8 mouse cellular contexts compared by ENCODE assay signal in the genomic region with DNA sequence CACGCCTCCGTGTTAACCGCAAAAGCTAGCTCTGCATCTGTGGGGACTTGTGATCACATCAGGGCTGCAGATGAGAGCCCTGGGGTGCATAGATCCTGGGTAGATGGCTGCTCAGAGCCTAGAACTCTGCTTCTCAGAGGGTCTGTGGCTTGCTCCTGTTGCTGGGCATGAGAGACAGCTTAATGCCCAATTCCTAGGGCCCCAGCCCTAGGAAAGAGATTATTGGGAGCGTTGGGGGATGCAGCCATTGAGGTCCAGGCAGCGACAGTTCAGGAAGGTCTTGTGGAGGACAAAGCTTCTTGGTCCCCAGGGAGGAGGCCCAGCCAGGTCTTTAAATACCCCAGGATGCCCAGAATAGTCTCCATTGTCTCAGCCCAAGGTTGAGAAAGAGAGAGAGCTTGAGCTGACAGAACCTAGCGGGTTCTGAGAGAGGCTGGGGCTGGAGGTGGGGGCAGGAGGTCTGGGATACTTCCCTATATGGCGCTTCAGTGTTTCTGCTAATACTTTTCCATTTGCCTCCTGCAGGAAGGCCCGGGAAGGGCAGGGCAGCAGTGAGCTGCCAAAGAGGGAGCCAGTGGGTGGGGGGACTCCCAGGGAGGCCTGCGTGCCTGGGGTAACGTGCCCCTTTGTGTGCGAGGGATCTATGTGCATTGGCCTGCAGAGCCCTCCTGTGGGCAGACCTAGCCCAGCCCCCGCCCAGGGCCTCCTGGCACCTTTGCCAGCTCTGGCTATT. TPM values are rescaled to one million over a fixed set of nuclear protein-coding genes. Genes with fewer than 3 reads are reported as not detected.
A peak's percentile ranks its signal among the peaks of the same experiment; 100 is the strongest.
DNase-seq lines count a peak whose midpoint lies in the region; ATAC-seq lines count a peak whose summit lies in the region.

No protein-coding gene starts in this region.

- no peak overlapping the region for H3K9ac ChIP-seq in midbrain, embryonic 16.5 days (ENCODE audit: low read depth, low read length)
- no peak overlapping the region for H3K9ac ChIP-seq in embryonic facial prominence, embryonic 15.5 days
- peak overlapping the region; percentile 69 for H3K9ac ChIP-seq in heart, embryonic 16.5 days (ENCODE audit: low read length)

- peak; percentile 55 for DNase-seq in midbrain, embryonic 10.5 days (ENCODE audit: low spot score)
- DNase-seq in kidney, postnatal 36 days = peak; percentile 74 to 76
- DNase-seq in ovary, postnatal 14 days (ENCODE audit: low spot score) = peak; percentile 52
- DNase-seq in B cell, adult 2 months = no peak
- DNase-seq in left cerebral cortex, adult 9 months (ENCODE audit: low spot score in 2 of 2) = no peak

- H3K4me2 ChIP-seq in midbrain, embryonic 16.5 days (ENCODE audit: low read length) = no peak overlapping the region
- peak overlapping the region; percentile 21 for H3K4me2 ChIP-seq in embryonic facial prominence, embryonic 15.5 days (replicated peaks)
- H3K4me2 ChIP-seq in heart, embryonic 16.5 days (ENCODE audit: low read depth, low read length) = peak overlapping the region; percentile 49

- H3K27ac ChIP-seq in midbrain, embryonic 10.5 days (replicated peaks) = peak overlapping the region; percentile 77
- H3K27ac ChIP-seq in midbrain, embryonic 16.5 days (ENCODE audit: low read length) = no peak overlapping the region
- peak overlapping the region; percentile 91 for H3K27ac ChIP-seq in embryonic facial prominence, embryonic 15.5 days (replicated peaks)
- peak overlapping the region; percentile 100 for H3K27ac ChIP-seq in heart, embryonic 16.5 days (ENCODE audit: low read length)

- H3K27me3 ChIP-seq in midbrain, embryonic 10.5 days (ENCODE audit: low read depth, poor library complexity, severe bottlenecking) = no peaks in the 10 kb centered on the region
- no peaks in the 10 kb centered on the region for H3K27me3 ChIP-seq in midbrain, embryonic 16.5 days (ENCODE audit: control insufficient read depth, insufficient read depth, low read depth, low read length)
- no peaks in the 10 kb centered on the region for H3K27me3 ChIP-seq in embryonic facial prominence, embryonic 15.5 days
- no peaks in the 10 kb centered on the region for H3K27me3 ChIP-seq in heart, embryonic 16.5 days (ENCODE audit: control insufficient read depth, insufficient read depth, low read length)

- H3K4me1 ChIP-seq in midbrain, embryonic 10.5 days = peaks cover 66% of the 10 kb centered on the region
- H3K4me1 ChIP-seq in midbrain, embryonic 16.5 days (ENCODE audit: control insufficient read depth, insufficient read depth, low read length) = peaks cover 9% of the 10 kb centered on the region; the same call in 1 of the 2 replicates
- peaks cover 74% of the 10 kb centered on the region for H3K4me1 ChIP-seq in embryonic facial prominence, embryonic 15.5 days
- peaks cover 79% of the 10 kb centered on the region for H3K4me1 ChIP-seq in heart, embryonic 16.5 days (ENCODE audit: control insufficient read depth, insufficient read depth, low read length)

- no peak for ATAC-seq in midbrain, embryonic 16.5 days
- ATAC-seq in embryonic facial prominence, embryonic 15.5 days (ENCODE audit: insufficient number of reproducible peaks, low FRiP score, low TSS enrichment, low read depth) = peak; percentile 84
- peak; percentile 88 for ATAC-seq in heart, embryonic 16.5 days (replicated peaks; ENCODE audit: extremely low read depth, insufficient read depth, low FRiP score)

- no peaks in the 10 kb centered on the region for H3K9me3 ChIP-seq in midbrain, embryonic 10.5 days (replicated peaks)
- no peaks in the 10 kb centered on the region for H3K9me3 ChIP-seq in midbrain, embryonic 16.5 days (replicated peaks; ENCODE audit: control insufficient read depth, low read length, poor library complexity, severe bottlenecking)
- no peaks in the 10 kb centered on the region for H3K9me3 ChIP-seq in embryonic facial prominence, embryonic 15.5 days (replicated peaks)
- H3K9me3 ChIP-seq in heart, embryonic 16.5 days (replicated peaks; ENCODE audit: control insufficient read depth, low read length) = no peaks in the 10 kb centered on the region

- WGBS in midbrain, embryonic 10.5 days = 9% methylated on average over 12 of the region's 12 CpGs
- WGBS in midbrain, embryonic 16.5 days = 12% methylated on average over 12 of the region's 12 CpGs
- 13% methylated on average over 12 of the region's 12 CpGs for WGBS in embryonic facial prominence, embryonic 15.5 days
- 7% methylated on average over 12 of the region's 12 CpGs for WGBS in heart, embryonic 16.5 days

- no peaks in the 10 kb centered on the region for H3K36me3 ChIP-seq in midbrain, embryonic 10.5 days
- no peaks in the 10 kb centered on the region for H3K36me3 ChIP-seq in midbrain, embryonic 16.5 days (ENCODE audit: control insufficient read depth, insufficient read depth, low read length)
- no peaks in the 10 kb centered on the region for H3K36me3 ChIP-seq in embryonic facial prominence, embryonic 15.5 days
- no peaks in the 10 kb centered on the region for H3K36me3 ChIP-seq in heart, embryonic 16.5 days (ENCODE audit: control insufficient read depth, insufficient read depth)

- H3K4me3 ChIP-seq in midbrain, embryonic 10.5 days = no peak overlapping the region
- H3K4me3 ChIP-seq in midbrain, embryonic 16.5 days (ENCODE audit: low read depth, low read length) = no peak overlapping the region
- H3K4me3 ChIP-seq in embryonic facial prominence, embryonic 15.5 days (replicated peaks) = no peak overlapping the region
- peak overlapping the region; percentile 20; the same call in 1 of the 2 replicates for H3K4me3 ChIP-seq in heart, embryonic 16.5 days (ENCODE audit: low read length)

RNA-seq across cellular contexts. Expression of gene Hspg2, which starts 20.2 kb away (rescaled TPM):
- polyA plus RNA-seq in midbrain, embryonic 10.5 days (2016; fragmentation: Nextera tagmentation; extraction: Ambion mirVana) = 11.6 and 15.3 TPM in 2 replicates
- 3.4 and 3.6 TPM in 2 replicates for polyA plus RNA-seq in midbrain, embryonic 16.5 days (2015; fragmentation: Nextera tagmentation; extraction: Ambion mirVana)
- 48.5 and 49.1 TPM in 2 replicates for polyA plus RNA-seq in embryonic facial prominence, embryonic 15.5 days (2015; fragmentation: Nextera tagmentation; extraction: Ambion mirVana)
- polyA plus RNA-seq in heart, embryonic 16.5 days (2015; fragmentation: Nextera tagmentation; extraction: Ambion mirVana) = 52.0 and 56.3 TPM in 2 replicates

RNA-seq across cellular contexts. Expression of gene 1700013G24Rik, which starts 35.7 kb away (rescaled TPM):
- not detected in 2 replicates for polyA plus RNA-seq in midbrain, embryonic 10.5 days (2016; fragmentation: Nextera tagmentation; extraction: Ambion mirVana)
- polyA plus RNA-seq in midbrain, embryonic 16.5 days (2015; fragmentation: Nextera tagmentation; extraction: Ambion mirVana) = not detected in 2 replicates
- not detected in 2 replicates for polyA plus RNA-seq in embryonic facial prominence, embryonic 15.5 days (2015; fragmentation: Nextera tagmentation; extraction: Ambion mirVana)
- not detected in 2 replicates for polyA plus RNA-seq in heart, embryonic 16.5 days (2015; fragmentation: Nextera tagmentation; extraction: Ambion mirVana)

RNA-seq across cellular contexts. Expression of gene Cela3b, which starts 58.4 kb away (rescaled TPM):
- polyA plus RNA-seq in midbrain, embryonic 10.5 days (2016; fragmentation: Nextera tagmentation; extraction: Ambion mirVana) = not detected in 2 replicates
- polyA plus RNA-seq in midbrain, embryonic 16.5 days (2015; fragmentation: Nextera tagmentation; extraction: Ambion mirVana) = not detected in 2 replicates
- not detected in 2 replicates for polyA plus RNA-seq in embryonic facial prominence, embryonic 15.5 days (2015; fragmentation: Nextera tagmentation; extraction: Ambion mirVana)
- 0.35 TPM in 1 of 2 replicates, not detected in the other for polyA plus RNA-seq in heart, embryonic 16.5 days (2015; fragmentation: Nextera tagmentation; extraction: Ambion mirVana)

Comparison
In these comparisons a context has a peak if more than half of its experiments do, and no peak if none do; other contexts are left out.
1. DNase-seq: peak in midbrain, embryonic 10.5 days (single experiment), kidney, postnatal 36 days (2 of 2) and ovary, postnatal 14 days (single experiment); none in B cell, adult 2 months (0 of 2) and left cerebral cortex, adult 9 months (0 of 2).